Mouse (Mus musculus) left cerebral cortex, adult 9 months (tissue): ENCODE data around the gene Vps13d.
A peak's percentile ranks its signal among the peaks of the same experiment; 100 is the strongest.

Experiments used
- DNase-seq, 2 experiments: peaks; one replicate each; pipeline ENCODE4 v3.0.0; 2022; ENCODE audit warnings: low spot score in 2 of 2

Gene Vps13d

GRCm38 (mm10) chr4:144975505-144975904 is 219.3 kb downstream of the Vps13d start:
- no peak for DNase-seq

DNA sequence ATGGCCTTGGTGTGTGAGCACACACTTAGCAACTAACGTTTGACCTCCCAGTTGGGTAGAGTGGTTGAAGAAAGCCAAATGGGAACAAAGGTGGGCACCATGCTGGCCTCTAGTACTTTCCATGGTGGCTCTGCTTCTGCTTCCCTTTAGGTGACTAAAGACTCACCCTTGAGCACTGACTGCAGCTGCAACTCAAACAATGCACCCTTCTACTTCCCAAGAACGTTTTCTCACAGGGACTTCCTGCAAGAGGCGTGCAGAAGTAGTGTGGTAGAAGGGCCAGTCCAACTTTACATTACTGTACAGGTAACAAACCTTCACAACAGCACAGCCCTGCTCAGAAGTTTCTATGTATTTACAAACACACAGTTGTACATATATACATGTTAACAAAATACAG is 220.3 kb downstream of the Vps13d start:
- DNase-seq = no peak

- peak in 1 of 2 experiments; percentile 29 for DNase-seq
Measured at GRCm38 (mm10) chr4:144972948-144973720, 221.7 kb downstream of the Vps13d start.

GRCm38 (mm10) chr4:144971048-144971447 is 223.8 kb downstream of the Vps13d start:
- DNase-seq = no peak

DNA sequence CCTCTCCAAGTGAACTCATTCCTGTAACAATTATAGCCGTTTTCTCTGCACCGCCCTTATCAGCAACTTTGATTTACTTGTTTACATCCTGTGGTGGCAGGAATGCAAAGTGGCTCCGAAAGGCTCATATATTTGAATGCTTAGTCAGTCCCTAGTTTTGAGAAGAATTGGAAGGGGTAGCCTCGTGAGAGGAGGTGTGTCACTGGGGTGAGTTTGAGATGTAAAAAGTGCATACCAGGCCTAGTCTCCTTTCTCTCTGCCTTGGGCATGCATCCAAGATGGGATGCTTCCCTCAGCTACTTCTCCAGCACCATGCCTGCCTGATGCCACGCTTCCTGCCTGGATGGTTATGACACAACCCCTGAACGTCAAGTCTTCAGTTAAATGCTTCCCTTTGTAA is 225.8 kb downstream of the Vps13d start:
- DNase-seq = no peak

DNA sequence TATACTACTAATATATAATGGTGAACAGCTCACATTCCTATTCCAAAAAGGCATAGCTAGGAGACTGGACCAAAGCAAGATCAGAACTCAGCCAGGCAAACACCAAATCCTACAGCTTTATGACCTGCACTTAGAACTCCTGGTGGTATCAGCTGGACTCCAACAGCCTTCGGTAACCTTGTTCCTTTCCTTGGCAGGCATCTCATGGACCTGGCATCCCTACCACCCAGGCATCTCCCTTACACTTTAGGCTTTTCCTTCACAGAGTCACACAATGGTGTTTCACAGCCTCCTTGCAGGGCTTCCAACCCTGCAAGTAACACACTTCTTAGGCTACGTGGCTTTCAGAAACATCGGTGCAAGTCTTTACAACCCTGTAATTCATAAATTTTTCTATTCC is 226.4 kb downstream of the Vps13d start:
- no peak for DNase-seq

DNA sequence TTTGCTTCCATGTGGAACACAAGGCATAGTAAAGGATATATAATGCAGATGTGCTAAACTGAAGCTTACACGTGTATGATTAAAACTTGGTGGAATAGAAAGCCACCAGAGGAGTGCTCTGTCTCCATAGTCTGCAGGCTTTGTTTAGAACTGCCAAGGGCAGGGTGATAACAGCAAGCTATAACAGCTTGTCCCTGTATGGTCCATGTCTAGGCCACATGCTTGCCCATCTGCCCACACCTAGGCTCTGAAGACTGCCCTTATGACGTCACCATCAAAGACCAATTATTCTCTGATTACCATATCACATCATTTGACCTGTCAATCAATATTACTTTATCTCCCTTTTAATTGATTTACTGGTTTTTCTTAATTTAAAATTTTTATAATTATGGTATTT is 229.6 kb downstream of the Vps13d start:
- no peak for DNase-seq

DNA sequence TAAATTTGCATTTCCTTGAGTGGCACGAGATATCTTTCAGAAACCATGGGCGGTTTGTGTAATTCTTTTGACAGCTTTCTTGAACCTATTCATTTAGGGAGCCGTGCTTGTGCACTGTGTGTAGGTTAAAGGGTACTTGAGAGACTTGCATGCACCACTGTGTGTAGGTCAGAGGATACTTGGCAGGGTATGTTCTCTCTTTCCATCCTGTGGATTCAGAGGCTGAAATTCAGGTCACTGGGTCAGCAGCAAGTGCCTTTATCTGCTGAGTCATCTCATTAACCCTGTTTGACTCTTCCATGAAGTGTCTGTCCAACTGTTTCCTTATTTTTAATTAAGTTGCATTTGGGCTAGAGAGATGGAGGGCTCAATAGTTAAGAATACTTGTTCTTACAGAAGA is 233.1 kb downstream of the Vps13d start:
- no peak for DNase-seq

- DNase-seq = no peak
Measured at GRCm38 (mm10) chr4:144961232-144961631, 233.6 kb downstream of the Vps13d start.

DNA sequence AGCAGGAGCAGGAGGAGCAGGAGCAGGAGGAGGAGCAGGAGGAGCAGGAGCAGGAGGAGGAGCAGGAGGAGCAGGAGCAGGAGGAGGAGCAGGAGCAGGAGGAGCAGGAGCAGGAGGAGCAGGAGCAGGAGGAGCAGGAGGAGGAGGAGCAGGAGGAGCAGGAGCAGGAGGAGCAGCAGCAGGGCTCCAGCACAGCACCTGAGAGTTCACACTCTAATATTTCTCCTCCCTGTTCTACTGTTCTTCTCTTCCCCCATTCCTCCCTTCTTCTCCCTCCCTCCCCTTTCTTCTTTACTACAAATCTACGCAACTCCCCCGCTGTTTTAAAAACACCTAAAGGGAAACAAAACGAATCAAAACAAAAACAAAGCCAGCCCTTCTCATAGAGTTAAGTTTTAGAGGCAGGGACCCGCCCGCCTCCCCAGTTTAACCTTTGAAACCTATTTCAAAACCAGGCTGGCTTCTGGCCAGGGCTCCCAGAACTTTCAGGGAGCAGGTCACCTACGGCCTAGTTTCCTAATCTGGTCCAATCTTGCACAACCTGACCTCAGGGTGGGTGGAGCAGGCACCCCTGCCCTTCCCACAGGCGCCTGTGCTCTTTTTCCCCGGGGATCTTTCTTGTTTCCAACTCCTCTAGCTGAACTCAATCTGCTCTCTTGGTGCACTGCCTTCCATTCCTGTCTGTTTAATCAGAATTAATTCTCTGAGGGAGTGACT is 234.5 kb downstream of the Vps13d start:
- DNase-seq = no peak

GRCm38 (mm10) chr4:144957721-144958120 is 237.1 kb downstream of the Vps13d start:
- DNase-seq = no peak

- no peak for DNase-seq
Measured at GRCm38 (mm10) chr4:144957186-144957585, 237.6 kb downstream of the Vps13d start.

DNA sequence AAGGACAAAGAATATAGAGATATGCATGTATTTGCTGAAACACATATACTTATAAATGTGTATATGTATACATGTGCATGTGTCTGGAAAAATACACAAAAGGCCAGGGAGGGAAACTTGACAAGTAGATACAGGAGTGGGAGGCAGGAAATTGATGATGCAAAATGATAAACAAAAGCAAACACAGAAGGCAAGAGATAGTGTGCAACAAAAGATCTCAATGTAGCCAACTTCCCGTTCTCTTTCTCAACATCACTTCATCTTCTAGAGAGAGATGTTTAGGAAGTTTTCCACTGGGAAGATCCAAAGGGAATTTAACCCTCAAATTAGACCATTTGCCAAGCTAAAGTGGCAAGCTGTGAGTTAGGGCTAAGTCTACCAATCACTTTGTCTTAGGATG is 238.5 kb downstream of the Vps13d start:
- no peak for DNase-seq

DNA sequence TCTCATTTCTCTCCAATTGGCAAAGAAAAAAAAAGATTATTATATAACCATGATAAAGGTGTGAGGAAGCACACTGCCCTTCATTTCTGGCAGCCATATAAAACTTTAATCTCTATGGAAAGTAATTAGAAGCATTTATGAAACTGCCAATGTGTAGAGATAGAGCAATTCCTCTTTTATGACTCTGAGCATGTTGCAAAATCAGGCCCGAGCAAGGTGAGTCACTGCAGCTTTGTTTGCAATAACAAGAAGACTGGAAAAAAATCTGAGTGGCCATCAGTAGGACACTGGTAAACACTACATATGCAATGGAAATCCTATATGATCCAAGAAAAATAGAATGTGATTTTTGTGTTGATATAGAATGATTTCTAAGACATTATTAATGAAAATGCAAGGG is 238.9 kb downstream of the Vps13d start:
- no peak for DNase-seq

DNA sequence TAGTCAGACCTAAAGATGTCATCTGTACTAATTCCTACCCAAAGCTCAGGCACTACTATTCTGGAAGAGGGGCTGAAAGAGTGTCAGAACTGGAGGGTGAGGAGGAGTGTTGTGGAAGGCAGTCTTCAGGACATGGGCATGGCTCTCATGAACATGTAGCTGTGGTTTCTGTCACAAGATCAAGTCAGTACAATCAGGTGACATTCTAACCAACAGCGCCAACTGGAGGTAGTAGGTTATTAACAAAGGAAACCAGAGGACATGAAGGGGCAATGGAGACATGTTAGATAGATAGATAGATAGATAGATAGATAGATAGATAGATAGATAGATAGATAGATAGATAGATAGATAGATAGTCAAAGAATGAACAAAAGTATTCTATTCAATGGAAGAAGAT is 241.4 kb downstream of the Vps13d start:
- no peak for DNase-seq

- DNase-seq = no peak
Measured at GRCm38 (mm10) chr4:144951859-144952258, 242.9 kb downstream of the Vps13d start.

GRCm38 (mm10) chr4:144950883-144951282 is 243.9 kb downstream of the Vps13d start:
- DNase-seq = no peak

- no peak for DNase-seq
Measured at GRCm38 (mm10) chr4:144950327-144950711, 244.5 kb downstream of the Vps13d start.

GRCm38 (mm10) chr4:144949441-144950326 is 245.1 kb downstream of the Vps13d start:
- DNase-seq = no peak

DNA sequence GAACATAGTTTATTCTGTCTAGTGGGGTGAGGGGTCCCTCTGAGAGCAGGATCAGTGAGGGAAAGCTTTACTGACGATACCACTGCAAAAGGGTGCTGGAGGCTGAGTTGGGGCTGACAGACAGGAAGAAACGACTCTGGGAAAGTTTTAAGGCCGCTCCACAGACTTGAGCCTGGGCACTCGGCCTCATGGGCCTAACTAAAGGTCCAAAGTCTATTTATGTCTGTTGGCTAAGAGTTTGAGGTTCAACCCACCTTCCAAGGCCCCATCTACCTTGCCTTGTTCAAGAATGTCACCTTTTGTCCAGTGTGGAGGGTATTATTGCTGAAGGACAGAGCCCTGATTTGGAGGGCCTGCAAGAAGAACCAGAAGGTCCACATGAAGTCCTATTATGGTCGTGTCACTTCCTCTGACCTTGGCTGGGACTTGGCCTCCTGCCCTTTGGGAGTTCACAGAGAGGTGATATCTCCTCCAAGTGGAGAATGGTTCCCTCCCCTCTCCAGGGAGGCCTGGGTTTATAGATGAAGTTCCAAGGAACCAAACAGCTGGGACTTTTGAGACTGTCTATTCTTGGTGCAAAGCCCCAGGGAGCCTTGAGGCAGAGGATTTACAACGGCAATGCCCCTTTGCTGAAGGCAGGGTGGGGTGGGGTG is 246.9 kb downstream of the Vps13d start:
- DNase-seq = no peak

DNA sequence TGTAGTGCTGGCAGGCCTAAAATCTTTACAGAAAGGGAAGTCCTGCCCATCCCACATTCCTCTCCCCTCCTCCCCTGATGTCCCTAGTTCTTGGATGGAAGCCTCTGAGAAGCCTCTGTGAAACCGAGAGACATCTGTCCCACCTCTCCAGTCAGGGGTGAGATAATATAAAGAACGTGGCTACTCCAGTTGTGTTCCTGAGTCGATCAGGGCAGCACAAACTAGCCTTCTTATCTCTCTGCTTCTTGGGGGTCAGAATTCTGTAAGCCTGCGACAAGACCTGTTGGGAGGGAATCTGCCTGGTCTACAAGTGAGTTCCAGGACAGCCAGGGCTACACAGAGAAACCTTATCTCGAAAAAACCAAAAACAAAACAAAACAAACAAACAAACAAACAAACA is 251.5 kb downstream of the Vps13d start:
- no peak for DNase-seq

- no peak for DNase-seq
Measured at GRCm38 (mm10) chr4:144942433-144942832, 252.4 kb downstream of the Vps13d start.
